Mouse (Mus musculus) kidney, embryonic 16.5 days (tissue): ENCODE results near the gene Msi2. TPM values are rescaled to one million over a fixed set of nuclear protein-coding genes. Genes with fewer than 3 reads are reported as not detected.

Experiments
- ATAC-seq: fragments of 200-750 bp; cut with Nextera tagmentation; 2 replicates; pipeline ENCODE4 v1.8.0; 2017; ENCODE audit warnings: moderate TSS enrichment; ENCODE audit not compliant: low FRiP score, low TSS enrichment
- H3K27ac ChIP-seq: fragments of 300-500 bp; sonication (generic); 2 replicates; pipeline ENCODE4 v1.5.1; 2014; ENCODE audit warnings: low read length
- H3K27me3 ChIP-seq: fragments of 300-500 bp; sonication (generic); 2 replicates; pipeline ENCODE4 v1.6.1; 2014; ENCODE audit warnings: low read length, control low read depth, mixed read lengths; ENCODE audit not compliant: insufficient read depth
- H3K36me3 ChIP-seq: fragments of 300-500 bp; sonication (generic); 2 replicates; pipeline ENCODE4 v1.6.1; 2014; ENCODE audit warnings: low read length, control low read depth, mixed read lengths; ENCODE audit not compliant: insufficient read depth
- H3K4me1 ChIP-seq: fragments of 300-500 bp; sonication (generic); 2 replicates; pipeline ENCODE4 v1.6.1; 2014; ENCODE audit warnings: low read length, control low read depth, mixed read lengths; ENCODE audit not compliant: insufficient read depth
- H3K4me2 ChIP-seq: fragments of 300-500 bp; sonication (generic); replicated peaks from 2 replicates; pipeline ENCODE4 v1.6.1; 2014; ENCODE audit warnings: low read depth, low read length
- H3K4me3 ChIP-seq: fragments of 300-500 bp; sonication (generic); 2 replicates; pipeline ENCODE4 v1.5.1; 2014; ENCODE audit warnings: mild to moderate bottlenecking, low read length
- H3K9ac ChIP-seq: fragments of 300-500 bp; sonication (generic); replicated peaks from 2 replicates; pipeline ENCODE4 v1.6.1; 2014; ENCODE audit warnings: low read length
- H3K9me3 ChIP-seq: fragments of 300-500 bp; sonication (generic); 2 replicates; pipeline ENCODE4 v1.6.1; 2016; ENCODE audit warnings: low read length, control low read depth
- WGBS: fragments of 180-500 bp; shearing (Covaris S2); extraction: QIAGEN DNeasy Blood & Tissue Kit; methylation state at CpG from one replicate; pipeline ENCODE4 v1.1.7; 2014; 5-methylcytosine and 5-hydroxymethylcytosine counted together
- polyA plus RNA-seq: library from polyadenylated mRNA; unstranded; fragments of >200 nt; fragmentation: Nextera tagmentation; extraction: Ambion mirVana; gene quantifications from 2 replicates; pipeline ENCODE4 v1.2.1, GENCODE M21; 2015

The Msi2 gene
- polyA plus RNA-seq, 1 experiment from 2014 or later, result 24.3 TPM

DNA sequence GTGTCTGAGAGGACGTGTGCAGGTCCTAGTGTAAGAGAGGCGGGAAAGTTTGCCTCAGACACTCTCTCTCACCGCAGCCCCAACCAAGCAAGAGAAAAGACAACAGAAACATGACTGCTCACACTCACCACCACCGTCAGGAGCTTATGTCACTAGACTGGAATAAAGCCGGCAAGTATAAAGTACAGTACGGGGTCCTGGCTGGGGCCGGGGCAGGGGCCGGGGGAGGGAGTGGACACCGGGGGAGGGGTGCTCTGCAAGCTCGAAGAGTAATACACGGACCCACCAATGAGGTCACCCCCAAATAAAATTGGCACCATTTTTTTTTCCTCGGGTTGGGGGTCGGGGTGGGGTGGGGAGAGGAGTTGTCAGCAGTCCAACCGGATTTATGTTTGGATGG is 354.8 kb downstream of the Msi2 start:
- H3K27me3 ChIP-seq, result no peaks in the 10 kb centered on the region
- no peak overlapping the region for H3K9ac ChIP-seq
- 49% methylated on average over 14 of the region's 14 CpGs for WGBS
- 0 out of 2 replicates have a peak, but pooled peaks have one; percentile 47 for ATAC-seq
- no peak overlapping the region for H3K4me2 ChIP-seq
- H3K36me3 ChIP-seq, result peaks cover 20% of the 10 kb centered on the region
- H3K9me3 ChIP-seq, result no peaks in the 10 kb centered on the region
- H3K27ac ChIP-seq, result no peak overlapping the region
- H3K4me1 ChIP-seq, result peaks cover 4% of the 10 kb centered on the region; the same call in 1 of the 2 replicates
- no peak overlapping the region for H3K4me3 ChIP-seq

DNA sequence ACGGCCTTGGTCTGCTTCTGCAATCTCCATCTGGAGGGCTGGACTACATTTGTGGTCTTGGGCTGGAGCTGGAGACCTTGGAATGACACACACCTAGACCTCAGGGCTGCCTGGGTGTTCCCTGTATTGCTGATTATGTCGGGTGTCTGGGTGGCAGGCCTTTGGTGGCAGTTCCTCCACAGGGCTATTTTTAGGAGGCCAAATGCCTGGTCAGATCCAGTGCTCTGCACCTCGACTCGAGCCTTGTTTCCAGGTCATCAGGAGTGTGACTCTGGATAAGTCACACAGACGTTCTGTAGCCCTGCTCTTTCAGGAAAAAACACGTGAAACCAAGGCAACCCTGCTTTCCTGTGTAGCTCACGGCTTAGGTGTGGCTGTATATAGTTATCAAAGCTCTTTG is 358.6 kb downstream of the Msi2 start:
- H3K27me3 ChIP-seq, result no peaks in the 10 kb centered on the region
- no peak overlapping the region for H3K4me3 ChIP-seq
- no peak overlapping the region for H3K27ac ChIP-seq
- H3K4me2 ChIP-seq, result no peak overlapping the region
- WGBS, result 80% methylated on average over 7 of the region's 7 CpGs
- no peak overlapping the region for H3K9ac ChIP-seq
- peaks cover 11% of the 10 kb centered on the region; the same call in 1 of the 2 replicates for H3K36me3 ChIP-seq
- no peaks in the 10 kb centered on the region for H3K9me3 ChIP-seq
- H3K4me1 ChIP-seq, result peaks cover 39% of the 10 kb centered on the region
- ATAC-seq, result no peak

DNA sequence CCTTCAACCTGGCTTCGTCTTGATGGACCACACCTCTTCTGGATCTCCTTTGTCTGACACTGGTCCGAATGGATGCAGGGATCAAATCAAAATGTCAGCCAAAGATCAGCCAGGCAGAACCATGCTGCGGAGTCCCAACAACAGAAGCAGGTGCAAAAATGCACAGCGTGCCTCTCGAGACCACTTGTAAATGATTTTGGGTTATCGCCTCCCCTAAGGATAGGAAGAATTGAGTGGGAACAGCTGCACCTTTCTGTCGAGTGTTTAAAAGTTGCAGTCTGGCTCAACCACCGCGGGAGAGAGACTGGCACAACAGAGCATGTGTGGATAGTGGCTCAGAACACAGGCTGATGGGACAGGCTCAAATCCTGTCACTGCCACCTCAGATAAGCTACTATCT is 361.0 kb downstream of the Msi2 start:
- H3K9ac ChIP-seq, result no peak overlapping the region
- peaks cover 36% of the 10 kb centered on the region for H3K4me1 ChIP-seq
- ATAC-seq, result no peak
- no peak overlapping the region for H3K4me3 ChIP-seq
- H3K36me3 ChIP-seq, result peaks cover 11% of the 10 kb centered on the region; the same call in 1 of the 2 replicates
- no peaks in the 10 kb centered on the region for H3K9me3 ChIP-seq
- H3K27ac ChIP-seq, result no peak overlapping the region
- no peak overlapping the region for H3K4me2 ChIP-seq
- WGBS, result 61% methylated on average over 9 of the region's 9 CpGs
- H3K27me3 ChIP-seq, result no peaks in the 10 kb centered on the region

DNA sequence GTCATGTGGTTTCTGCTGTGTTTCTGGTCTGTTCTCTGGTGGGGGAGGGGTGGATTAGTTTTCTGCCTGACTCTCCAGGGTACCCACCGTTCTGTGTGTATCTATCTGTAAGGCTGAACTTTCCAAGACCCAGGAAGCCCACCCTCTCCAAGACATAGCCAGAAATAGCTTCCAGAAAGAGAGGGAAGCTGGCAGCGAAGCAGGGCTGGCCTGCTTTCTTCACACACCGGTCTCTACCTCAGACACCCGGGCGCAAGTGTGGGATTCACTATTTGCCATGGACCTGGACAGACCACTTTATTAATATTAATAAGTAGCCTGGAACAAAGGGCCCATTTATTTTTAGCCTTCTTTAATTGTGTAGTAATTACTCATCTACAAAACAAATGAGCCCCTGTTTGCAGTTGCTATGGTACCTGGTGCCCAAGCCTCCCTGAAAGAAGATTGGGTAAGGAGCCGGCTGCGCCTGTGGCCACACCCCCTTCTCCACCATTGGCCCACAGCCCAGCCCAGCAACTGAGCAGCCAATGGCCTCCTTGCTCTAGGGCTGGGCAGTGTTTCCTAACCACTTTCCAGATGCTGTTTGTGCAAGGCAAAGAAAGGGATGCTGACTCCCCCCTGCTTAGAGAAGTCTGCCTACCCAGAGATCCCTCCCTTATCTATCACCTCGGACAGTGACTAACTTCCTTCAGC is 361.6 kb downstream of the Msi2 start:
- peak; percentile 82 for ATAC-seq
- no peak overlapping the region for H3K4me2 ChIP-seq
- WGBS, result 68% methylated on average over 8 of the region's 8 CpGs

DNA sequence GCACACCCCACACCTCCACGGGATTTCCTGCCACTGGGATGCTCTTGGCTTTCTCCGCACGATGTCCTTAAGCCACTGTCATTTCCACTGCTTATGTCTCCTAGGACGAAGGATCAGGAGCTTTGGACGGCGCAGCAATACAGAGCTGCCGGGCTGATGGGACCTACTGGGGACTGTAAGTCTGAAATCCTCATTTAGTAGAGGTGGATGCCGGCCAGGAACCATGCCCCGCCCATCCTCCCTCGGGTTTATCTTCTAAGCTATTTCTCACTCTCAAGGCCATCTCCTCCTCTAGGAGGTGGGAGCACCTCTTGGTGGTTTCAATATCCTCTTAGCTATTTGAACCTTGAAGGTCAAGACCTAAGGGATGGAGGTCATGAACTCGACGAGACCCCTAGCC is 362.3 kb downstream of the Msi2 start:
- Histone ChIP-seq H3K9ac (no peak overlapping the region), H3K9me3 (no peaks in the 10 kb centered on the region), H3K36me3 (peaks cover 11% of the 10 kb centered on the region; the same call in 1 of the 2 replicates), H3K27me3 (no peaks in the 10 kb centered on the region), H3K4me2 (no peak overlapping the region), H3K27ac (no peak overlapping the region), H3K4me3 (no peak overlapping the region), H3K4me1 (peaks cover 36% of the 10 kb centered on the region)
- ATAC-seq, result no peak
- 63% methylated on average over 12 of the region's 12 CpGs for WGBS

More for the DNA sequence above, 361.6 kb downstream of the Msi2 start:
- Histone ChIP-seq H3K4me3 (no peak overlapping the region), H3K9ac (no peak overlapping the region), H3K27me3 (no peaks in the 10 kb centered on the region), H3K36me3 (peaks cover 11% of the 10 kb centered on the region; the same call in 1 of the 2 replicates), H3K27ac (0 out of 2 replicates have a peak overlapping the region, but pooled peaks have one; percentile 8), H3K4me1 (peaks cover 36% of the 10 kb centered on the region), H3K9me3 (no peaks in the 10 kb centered on the region)

DNA sequence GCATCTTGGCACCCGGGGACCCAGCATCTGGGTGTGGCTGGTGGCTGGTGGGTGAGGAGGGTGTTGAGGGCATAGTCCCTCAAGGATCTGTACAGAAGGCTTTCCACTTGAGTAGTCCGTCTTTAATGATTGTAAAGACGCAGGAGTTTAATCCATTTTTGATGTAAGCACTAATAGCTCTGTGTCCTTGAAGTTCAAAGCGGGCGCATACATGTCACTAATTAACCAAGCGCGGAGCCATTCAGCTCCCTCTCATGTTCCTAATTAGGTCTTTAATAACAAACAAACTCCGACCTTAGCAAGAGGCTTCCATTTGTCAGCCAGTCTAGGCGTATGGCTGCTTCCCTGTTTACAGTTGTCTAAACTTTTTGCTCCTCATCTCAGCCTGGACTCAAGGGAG is 363.5 kb downstream of the Msi2 start:
- Histone ChIP-seq H3K4me1 (peaks cover 36% of the 10 kb centered on the region), H3K4me3 (no peak overlapping the region), H3K9ac (no peak overlapping the region), H3K27ac (no peak overlapping the region), H3K9me3 (no peaks in the 10 kb centered on the region), H3K4me2 (no peak overlapping the region), H3K27me3 (no peaks in the 10 kb centered on the region), H3K36me3 (peaks cover 10% of the 10 kb centered on the region; the same call in 1 of the 2 replicates)
- no peak for ATAC-seq
- 62% methylated on average over 9 of the region's 9 CpGs for WGBS

DNA sequence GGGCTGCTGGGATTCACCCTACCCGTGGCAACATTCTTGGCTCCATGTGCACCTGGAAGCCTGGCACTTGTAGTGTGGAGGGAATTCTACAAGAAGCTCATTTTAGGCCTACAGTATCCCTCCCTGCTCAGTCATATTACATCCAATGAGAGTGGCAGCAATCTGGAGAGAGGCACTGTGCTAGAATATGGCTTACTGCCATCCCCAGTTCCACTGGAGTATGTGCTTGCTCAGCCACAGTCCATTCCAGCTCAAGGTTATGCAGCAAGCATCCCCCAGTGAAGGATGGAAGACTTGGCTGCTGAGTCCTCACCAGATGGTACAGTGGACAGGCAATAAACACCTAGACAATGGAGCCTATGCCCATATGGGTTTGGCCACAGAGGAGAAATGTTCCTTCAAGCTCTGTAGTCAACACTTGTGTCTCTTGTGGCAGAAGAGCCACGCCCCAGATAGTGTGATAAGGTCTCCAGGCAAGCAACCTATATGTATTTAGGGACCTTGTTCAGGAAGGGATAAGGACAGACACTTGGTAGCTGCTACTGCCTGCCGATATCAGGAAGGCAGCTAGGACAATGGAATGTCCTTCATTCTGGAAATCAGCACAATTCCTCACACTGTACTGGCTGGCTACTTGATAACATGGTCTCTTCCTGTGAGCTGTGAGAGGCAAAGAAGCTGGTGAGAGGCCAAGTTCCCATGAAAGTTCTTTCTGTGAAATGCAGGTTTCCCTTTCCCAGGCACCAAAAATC is 366.4 kb downstream of the Msi2 start:
- no peak overlapping the region for H3K9ac ChIP-seq
- no peak for ATAC-seq
- 85% methylated on average over 3 of the region's 3 CpGs for whole genome bisulfite sequencing

DNA sequence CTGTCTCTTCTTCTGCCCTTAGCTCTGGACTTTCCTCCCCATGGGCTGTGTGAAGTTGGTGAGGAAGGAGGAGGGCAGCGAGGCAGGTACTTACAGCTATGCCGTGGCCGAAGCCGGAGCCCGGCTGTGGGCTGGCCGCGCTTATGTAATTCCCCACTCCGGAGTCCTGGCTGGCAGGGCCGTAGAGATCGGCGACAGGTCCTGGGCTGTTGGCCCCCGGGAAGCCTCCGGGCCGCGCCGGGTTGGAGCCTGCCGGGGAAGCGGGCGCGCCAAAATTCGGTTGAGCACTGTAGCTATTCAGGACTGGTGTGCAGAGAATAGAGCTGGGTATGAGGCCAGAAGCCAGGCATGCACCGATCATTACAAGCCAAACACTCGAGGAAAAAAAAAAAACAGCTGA is 369.6 kb downstream of the Msi2 start:
- no peak for ATAC-seq

More for the DNA sequence above, 366.4 kb downstream of the Msi2 start:
- H3K4me2 ChIP-seq, result no peak overlapping the region
- H3K36me3 ChIP-seq, result peaks cover 14% of the 10 kb centered on the region; the same call in 1 of the 2 replicates
- peaks cover 20% of the 10 kb centered on the region for H3K4me1 ChIP-seq
- H3K27me3 ChIP-seq, result no peaks in the 10 kb centered on the region
- no peak overlapping the region for H3K4me3 ChIP-seq
- no peaks in the 10 kb centered on the region for H3K9me3 ChIP-seq
- H3K27ac ChIP-seq, result no peak overlapping the region

DNA sequence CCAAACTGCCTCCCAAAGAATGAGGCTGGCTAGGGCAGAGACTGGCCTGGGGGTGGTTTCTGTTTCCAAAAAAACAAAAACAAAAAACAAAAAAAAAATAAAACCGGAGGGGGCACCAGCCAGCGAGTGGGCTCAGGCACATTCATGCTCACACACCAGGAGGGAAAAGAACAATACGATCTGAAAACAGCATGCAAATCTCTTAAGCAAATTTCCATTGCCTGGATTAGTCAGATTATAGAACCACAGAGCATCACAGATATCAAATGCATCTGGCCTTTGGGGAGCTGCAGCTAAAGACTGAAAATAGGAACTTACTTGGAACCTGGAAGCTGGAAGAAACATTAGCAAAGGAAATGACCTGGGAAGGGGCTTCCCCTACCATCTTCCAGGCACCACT is 370.3 kb downstream of the Msi2 start:
- Histone ChIP-seq H3K27me3 (no peaks in the 10 kb centered on the region), H3K4me3 (no peak overlapping the region), H3K4me2 (no peak overlapping the region), H3K27ac (no peak overlapping the region), H3K9me3 (no peaks in the 10 kb centered on the region), H3K36me3 (peaks cover 7% of the 10 kb centered on the region; the same call in 1 of the 2 replicates), H3K9ac (no peak overlapping the region), H3K4me1 (no peaks in the 10 kb centered on the region)
- no peak for ATAC-seq
- WGBS, result 87% methylated on average over 3 of the region's 3 CpGs

More for the DNA sequence above, 369.6 kb downstream of the Msi2 start:
- no peaks in the 10 kb centered on the region for H3K27me3 ChIP-seq
- H3K4me2 ChIP-seq, result no peak overlapping the region
- H3K9me3 ChIP-seq, result no peaks in the 10 kb centered on the region
- H3K4me3 ChIP-seq, result no peak overlapping the region
- H3K27ac ChIP-seq, result no peak overlapping the region
- 82% methylated on average over 22 of the region's 23 CpGs for WGBS
- no peak overlapping the region for H3K9ac ChIP-seq
- H3K36me3 ChIP-seq, result peaks cover 7% of the 10 kb centered on the region; the same call in 1 of the 2 replicates
- H3K4me1 ChIP-seq, result no peaks in the 10 kb centered on the region

DNA sequence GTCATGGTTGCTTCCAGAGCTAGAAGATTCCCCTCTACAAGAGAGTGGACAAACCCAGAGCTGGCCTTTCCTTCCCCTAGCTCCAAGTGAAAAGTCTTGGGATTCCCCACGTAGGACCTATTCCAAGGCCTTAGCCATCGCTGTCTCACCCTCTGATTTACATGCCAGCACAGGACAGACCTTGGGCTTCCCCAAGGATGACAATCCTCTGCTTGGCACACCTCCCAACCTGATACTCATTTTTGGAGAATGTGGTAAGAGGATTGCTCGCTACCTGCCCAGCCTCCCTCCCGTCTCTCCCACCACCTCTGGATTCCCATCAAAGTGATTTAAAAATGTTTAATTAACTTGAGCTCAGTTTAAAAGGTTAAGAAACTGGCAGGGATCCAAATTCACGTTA is 372.2 kb downstream of the Msi2 start:
- WGBS, result 77% methylated on average over 5 of the region's 5 CpGs
- Histone ChIP-seq H3K4me3 (no peak overlapping the region), H3K4me1 (no peaks in the 10 kb centered on the region), H3K36me3 (peaks cover 7% of the 10 kb centered on the region; the same call in 1 of the 2 replicates), H3K27me3 (no peaks in the 10 kb centered on the region), H3K27ac (no peak overlapping the region), H3K9me3 (no peaks in the 10 kb centered on the region), H3K4me2 (no peak overlapping the region), H3K9ac (no peak overlapping the region)
- no peak for ATAC-seq
